Mouse (Mus musculus) liver, embryonic 14.5 days (tissue): ENCODE measurements around the gene Clic1.

ENCODE experiments used
- CTCF ChIP-seq: IDR thresholded peaks from 2 replicates; pipeline ENCODE4 v1.5.1; 2016; ENCODE audit warnings: antibody characterized with exemption, low read depth, control low read depth
- EP300 ChIP-seq: IDR thresholded peaks from 2 replicates; pipeline ENCODE4 v1.6.1; 2016; ENCODE audit warnings: antibody characterized with exemption, low read depth

DNA sequence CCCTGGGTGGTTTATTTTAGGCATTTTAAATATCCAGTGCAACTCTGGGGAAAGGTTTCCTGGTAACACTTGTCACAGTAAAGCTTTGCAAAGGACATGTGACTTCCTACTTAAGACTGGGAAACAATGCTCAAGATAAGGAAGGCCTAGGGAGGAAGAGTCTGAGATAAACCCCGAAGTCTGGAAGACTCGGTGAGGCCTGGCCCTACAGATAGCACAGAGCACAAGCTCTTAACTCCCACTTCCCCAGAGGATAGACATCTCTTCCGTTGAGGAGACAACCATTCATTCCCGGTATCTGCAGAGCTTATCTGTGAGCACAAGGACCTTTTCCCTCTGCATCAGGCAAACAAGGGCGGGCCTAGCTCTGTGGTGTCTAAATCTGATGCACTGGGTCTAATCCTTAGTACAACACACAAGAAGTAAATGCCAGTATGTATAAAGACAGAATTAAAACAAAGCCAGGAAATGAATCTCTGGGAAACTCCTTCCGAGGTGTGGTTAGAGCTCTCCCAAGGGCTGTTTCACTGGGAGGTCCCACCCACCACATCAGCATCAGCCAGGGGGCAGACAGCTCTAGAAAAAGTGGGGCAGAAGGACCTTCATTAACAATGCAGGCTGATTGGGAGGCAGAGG, 27.8 kb upstream of the Clic1 start:
- TF ChIP-seq EP300 (peak; percentile 89), CTCF (no peak; the same call in 1 of the 2 replicates)
